Mouse (Mus musculus) frontal cortex, adult (tissue): ENCODE results near the gene Zbtb20.
A peak's percentile ranks its signal among the peaks of the same experiment; 100 is the strongest.

Experiments
- ATAC-seq: cut with Nextera tagmentation; 2 replicates; pipeline ENCODE4 v1.9.2; 2017; ENCODE audit warnings: mild to moderate bottlenecking, moderate library complexity, mixed read lengths; ENCODE audit not compliant: low TSS enrichment

The Zbtb20 gene

GRCm38 (mm10) chr16:43360838-43361480 lies 485.3 kb downstream of the Zbtb20 start:
- no peak for ATAC-seq

GRCm38 (mm10) chr16:43362651-43363300 lies 487.1 kb downstream of the Zbtb20 start:
- ATAC-seq = peak; percentile 27; the same call in 1 of the 2 replicates

GRCm38 (mm10) chr16:43363316-43363715 lies 487.6 kb downstream of the Zbtb20 start:
- no peak for ATAC-seq

- ATAC-seq = peak; percentile 50; the same call in 1 of the 2 replicates
Observed at GRCm38 (mm10) chr16:43363751-43364515, 488.3 kb downstream of the Zbtb20 start.

GRCm38 (mm10) chr16:43364516-43364910 lies 488.8 kb downstream of the Zbtb20 start:
- no peak for ATAC-seq

GRCm38 (mm10) chr16:43365277-43365676 lies 489.6 kb downstream of the Zbtb20 start:
- ATAC-seq = no peak

- ATAC-seq = no peak
Observed at GRCm38 (mm10) chr16:43370496-43371020, 494.9 kb downstream of the Zbtb20 start.

- ATAC-seq = no peak
Observed at GRCm38 (mm10) chr16:43376782-43377181, 501.1 kb downstream of the Zbtb20 start.

GRCm38 (mm10) chr16:43379351-43380325 lies 504.0 kb downstream of the Zbtb20 start:
- no peak for ATAC-seq

- no peak for ATAC-seq
Observed at GRCm38 (mm10) chr16:43381183-43381582, 505.5 kb downstream of the Zbtb20 start.

- no peak for ATAC-seq
Observed at GRCm38 (mm10) chr16:43383149-43383740, 507.6 kb downstream of the Zbtb20 start.

- no peak for ATAC-seq
Observed at GRCm38 (mm10) chr16:43384953-43385619, 509.4 kb downstream of the Zbtb20 start.

- ATAC-seq = no peak
Observed at GRCm38 (mm10) chr16:43385620-43386210, 510.0 kb downstream of the Zbtb20 start.

- ATAC-seq = no peak
Observed at GRCm38 (mm10) chr16:43386426-43386825, 510.7 kb downstream of the Zbtb20 start.

GRCm38 (mm10) chr16:43388389-43388788 lies 512.7 kb downstream of the Zbtb20 start:
- ATAC-seq = peak; percentile 97

- ATAC-seq = no peak
Observed at GRCm38 (mm10) chr16:43390387-43390786, 514.7 kb downstream of the Zbtb20 start.

- no peak for ATAC-seq
Observed at GRCm38 (mm10) chr16:43393382-43393781, 517.7 kb downstream of the Zbtb20 start.

GRCm38 (mm10) chr16:43394013-43394568 lies 518.4 kb downstream of the Zbtb20 start:
- no peak for ATAC-seq

GRCm38 (mm10) chr16:43394760-43395159 lies 519.1 kb downstream of the Zbtb20 start:
- no peak for ATAC-seq
